Mouse (Mus musculus) cortical plate, adult 2 months (tissue): Measurements from ENCODE around the gene Kctd20. TPM values are rescaled to one million over a fixed set of nuclear protein-coding genes. Genes with fewer than 3 reads are reported as not detected.

ENCODE experiments used
- H3K27ac ChIP-seq: fragments of 200-500 bp; 2 replicates; pipeline ENCODE4 v1.5.1; 2012; ENCODE audit warnings: low read length, control low read depth, inconsistent platforms; ENCODE audit not compliant: insufficient read depth
- H3K4me1 ChIP-seq: fragments of 200-500 bp; 2 replicates; pipeline ENCODE4 v1.6.1; 2011; ENCODE audit warnings: low read length; ENCODE audit not compliant: control insufficient read depth, insufficient read depth
- H3K4me3 ChIP-seq: fragments of 200-500 bp; 2 replicates; pipeline ENCODE4 v1.5.1; 2011; ENCODE audit warnings: mild to moderate bottlenecking, low read length, control low read depth; ENCODE audit not compliant: insufficient read depth
- CTCF ChIP-seq: fragments of 200-500 bp; IDR thresholded peaks from 2 replicates; pipeline ENCODE4 v1.5.1; 2011; ENCODE audit warnings: mild to moderate bottlenecking, control low read depth, low read length; ENCODE audit not compliant: insufficient read depth; ENCODE audit errors: extremely low read depth
- POLR2A ChIP-seq: fragments of 200-500 bp; IDR thresholded peaks from 2 replicates; pipeline ENCODE4 v1.6.1; 2011; ENCODE audit warnings: mild to moderate bottlenecking, low read length, control low read depth; ENCODE audit not compliant: insufficient read depth; ENCODE audit errors: extremely low read depth
- polyA plus RNA-seq: library from polyadenylated mRNA; depleted of rRNA; stranded (reverse); fragments of >200 nt; gene quantifications from 2 replicates; pipeline ENCODE4 v1.2.3, GENCODE M21; 2012

Kctd20 gene
- polyA plus RNA-seq, 1 experiment, result 46.5 TPM

GRCm38 (mm10) chr17:28915060-28915628 lies 36.6 kb upstream of the Kctd20 start, which contains the start of gene 4930539E08Rik:
Gene 4930539E08Rik, minus strand, starts transcription at chr17:28915324.
- TF ChIP-seq CTCF (no peak), POLR2A (no peak)
- no peaks in the 10 kb centered on the region for H3K4me1 ChIP-seq

GRCm38 (mm10) chr17:28916520-28916919 lies 35.2 kb upstream of the Kctd20 start:
- Histone ChIP-seq H3K4me3 (no peak overlapping the region), H3K4me1 (no peaks in the 10 kb centered on the region), H3K27ac (no peak overlapping the region)
- TF ChIP-seq CTCF, result no peak
- no peak for TF ChIP-seq POLR2A

More at GRCm38 (mm10) chr17:28915060-28915628, 36.6 kb upstream of the Kctd20 start, which contains the start of gene 4930539E08Rik:
- H3K4me3 ChIP-seq, result no peak within 1 kb of the TSS
- no peak within 1 kb of the TSS for H3K27ac ChIP-seq

- TF ChIP-seq POLR2A (no peak), CTCF (no peak)
- no peak overlapping the region for H3K4me3 ChIP-seq
- H3K27ac ChIP-seq, result no peak overlapping the region
- H3K4me1 ChIP-seq, result no peaks in the 10 kb centered on the region
These were observed 30.7 kb upstream of the Kctd20 start for GRCm38 (mm10) chr17:28921086-28921485.

GRCm38 (mm10) chr17:28922096-28922495 lies 29.7 kb upstream of the Kctd20 start:
- Histone ChIP-seq H3K27ac (no peak overlapping the region), H3K4me3 (no peak overlapping the region), H3K4me1 (no peaks in the 10 kb centered on the region)
- TF ChIP-seq CTCF (no peak), POLR2A (no peak)

- Histone ChIP-seq H3K27ac (no peak overlapping the region), H3K4me1 (no peaks in the 10 kb centered on the region), H3K4me3 (no peak overlapping the region)
- TF ChIP-seq POLR2A (no peak), CTCF (no peak)
These were observed 26.7 kb upstream of the Kctd20 start for GRCm38 (mm10) chr17:28924957-28925595.

- Histone ChIP-seq H3K27ac (no peak overlapping the region), H3K4me3 (no peak overlapping the region), H3K4me1 (peaks cover 1% of the 10 kb centered on the region; the same call in 1 of the 2 replicates)
- no peak for TF ChIP-seq POLR2A
- peak; percentile 85 for TF ChIP-seq CTCF
These were observed 25.4 kb upstream of the Kctd20 start for GRCm38 (mm10) chr17:28926380-28926779.

- H3K4me1 ChIP-seq, result peaks cover 1% of the 10 kb centered on the region; the same call in 1 of the 2 replicates
- peak; percentile 69 for TF ChIP-seq CTCF
- TF ChIP-seq POLR2A, result no peak
- H3K27ac ChIP-seq, result no peak overlapping the region
- no peak overlapping the region for H3K4me3 ChIP-seq
These were observed 24.7 kb upstream of the Kctd20 start for GRCm38 (mm10) chr17:28926866-28927635.

- peaks cover 1% of the 10 kb centered on the region; the same call in 1 of the 2 replicates for H3K4me1 ChIP-seq
- H3K4me3 ChIP-seq, result no peak overlapping the region
- no peak for TF ChIP-seq POLR2A
- TF ChIP-seq CTCF, result no peak
- no peak overlapping the region for H3K27ac ChIP-seq
These were observed 23.7 kb upstream of the Kctd20 start for GRCm38 (mm10) chr17:28928004-28928403.

- TF ChIP-seq CTCF (no peak), POLR2A (no peak)
- Histone ChIP-seq H3K4me1 (peaks cover 1% of the 10 kb centered on the region; the same call in 1 of the 2 replicates), H3K27ac (no peak overlapping the region), H3K4me3 (no peak overlapping the region)
These were observed 22.4 kb upstream of the Kctd20 start for GRCm38 (mm10) chr17:28929369-28929768.
